Mouse (Mus musculus) ES-E14 (cell line): ENCODE data around the gene Lrrc3c. TPM values are rescaled to one million over a fixed set of nuclear protein-coding genes. Genes with fewer than 3 reads are reported as not detected.

Experiments
- DNase-seq: peaks from one replicate; pipeline ENCODE4 v3.0.0-alpha.2; 2013; ENCODE audit warnings: low read depth, low spot score
- H3K27ac ChIP-seq: 2 replicates; pipeline ENCODE4 v1.5.1; 2012; ENCODE audit warnings: low read depth, mild to moderate bottlenecking, low read length, moderate library complexity, mixed read lengths; ENCODE audit not compliant: poor library complexity, insufficient read depth, severe bottlenecking
- H3K36me3 ChIP-seq: 2 replicates; pipeline ENCODE4 v1.6.1; 2012; ENCODE audit warnings: mild to moderate bottlenecking, low read length, moderate library complexity, mixed read lengths; ENCODE audit not compliant: control insufficient read depth, poor library complexity, insufficient read depth, severe bottlenecking
- H3K4me1 ChIP-seq, 2 experiments: fragments of 150-350 bp in 1 of 2; sonication (generic) in 1 of 2; 2 replicates each; pipeline ENCODE4 v1.6.1; 2012; ENCODE audit warnings: low read length in 2 of 2, mild to moderate bottlenecking in 1 of 2, mixed read lengths in 1 of 2; ENCODE audit not compliant: control insufficient read depth in 2 of 2, insufficient read depth in 2 of 2, poor library complexity in 1 of 2
- H3K4me3 ChIP-seq, 2 experiments: fragments of 150-350 bp in 1 of 2; sonication (generic) in 1 of 2; 2 replicates each; pipeline ENCODE4 v1.5.1; 2012; ENCODE audit warnings: low read length in 2 of 2, low read depth in 1 of 2, mild to moderate bottlenecking in 1 of 2, mixed read lengths in 1 of 2; ENCODE audit not compliant: insufficient read depth in 1 of 2, poor library complexity in 1 of 2, severe bottlenecking in 1 of 2
- H3K9ac ChIP-seq: 2 replicates; pipeline ENCODE4 v1.6.1; 2012; ENCODE audit warnings: low read depth, mild to moderate bottlenecking, low read length, mixed read lengths; ENCODE audit not compliant: poor library complexity, insufficient read depth, severe bottlenecking
- H3K9me3 ChIP-seq: fragments of 150-350 bp; sonication (generic); 2 replicates; pipeline ENCODE4 v1.6.1; 2012; ENCODE audit warnings: low read depth, mild to moderate bottlenecking, low read length; ENCODE audit not compliant: control insufficient read depth, insufficient read depth
- CHD2 ChIP-seq: IDR thresholded peaks from 2 replicates; pipeline ENCODE4 v1.6.1; 2014; ENCODE audit warnings: mild to moderate bottlenecking, low read depth, low read length, inconsistent platforms
- HCFC1 ChIP-seq: IDR thresholded peaks from 2 replicates; pipeline ENCODE4 v1.6.1; 2012; ENCODE audit warnings: low read length, inconsistent platforms, borderline replicate concordance; ENCODE audit not compliant: insufficient read depth
- MAFK ChIP-seq: IDR thresholded peaks from 2 replicates; pipeline ENCODE4 v1.6.1; 2014; ENCODE audit warnings: mild to moderate bottlenecking, low read depth, low read length, inconsistent platforms; ENCODE audit not compliant: insufficient read depth
- ZC3H11A ChIP-seq: IDR thresholded peaks from 2 replicates; pipeline ENCODE4 v1.6.1; 2012; ENCODE audit warnings: low read depth, mild to moderate bottlenecking, inconsistent platforms, low read length, borderline replicate concordance
- ZNF384 ChIP-seq: IDR thresholded peaks from 2 replicates; pipeline ENCODE4 v1.6.1; 2012; ENCODE audit warnings: low read depth, low read length, inconsistent platforms
- in situ Hi-C, 2 experiments: fragments of 600-800 bp; cut with MboI; formaldehyde crosslinking; loops; one replicate each; pipeline ENCODE4 v1.15.1; 2025; ENCODE audit warnings: low sequenced_read_pairs in 2 of 2, inconsistent platforms in 1 of 2; ENCODE audit not compliant: unreplicated experiment in 2 of 2
- total RNA-seq: library from RNA; depleted of rRNA; stranded (reverse); fragments of 300-350 nt; gene quantifications from 2 replicates; pipeline ENCODE4 v1.2.3, GENCODE M21; 2012

Lrrc3c gene
- total RNA-seq, 1 experiment: not detected

DNA sequence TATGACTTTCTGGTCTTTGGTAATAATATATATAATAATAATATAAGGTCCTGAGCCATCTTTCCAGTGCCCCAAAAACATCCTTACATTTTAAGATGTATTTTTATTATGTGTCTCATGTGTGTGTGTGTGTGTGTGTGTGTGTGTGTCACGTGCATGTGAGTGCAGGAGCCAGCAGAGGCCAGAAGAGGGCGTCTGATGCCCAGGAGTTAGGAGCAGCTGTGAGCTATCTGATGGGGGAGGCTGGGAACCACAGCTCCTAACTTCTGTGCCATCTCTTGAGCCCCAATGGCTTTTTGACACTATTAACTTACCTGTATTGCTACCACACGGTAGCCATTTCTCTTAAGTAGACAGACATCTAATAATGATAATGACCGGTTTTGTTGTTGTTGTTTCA is 44.1 kb upstream of the Lrrc3c start:
- no peak for DNase-seq
- in situ Hi-C loops: no loop called here
- Histone ChIP-seq H3K4me3 (no peak overlapping the region), H3K36me3 (no peaks in the 10 kb centered on the region), H3K27ac (no peak overlapping the region), H3K4me1 (peaks cover 0 to 4% of the 10 kb centered on the region in 2 experiments; a peak in 1 of 4 replicates), H3K9me3 (no peaks in the 10 kb centered on the region), H3K9ac (no peak overlapping the region)
- TF ChIP-seq ZNF384 (no peak), MAFK (no peak), HCFC1 (no peak), ZC3H11A (no peak), CHD2 (no peak)

DNA sequence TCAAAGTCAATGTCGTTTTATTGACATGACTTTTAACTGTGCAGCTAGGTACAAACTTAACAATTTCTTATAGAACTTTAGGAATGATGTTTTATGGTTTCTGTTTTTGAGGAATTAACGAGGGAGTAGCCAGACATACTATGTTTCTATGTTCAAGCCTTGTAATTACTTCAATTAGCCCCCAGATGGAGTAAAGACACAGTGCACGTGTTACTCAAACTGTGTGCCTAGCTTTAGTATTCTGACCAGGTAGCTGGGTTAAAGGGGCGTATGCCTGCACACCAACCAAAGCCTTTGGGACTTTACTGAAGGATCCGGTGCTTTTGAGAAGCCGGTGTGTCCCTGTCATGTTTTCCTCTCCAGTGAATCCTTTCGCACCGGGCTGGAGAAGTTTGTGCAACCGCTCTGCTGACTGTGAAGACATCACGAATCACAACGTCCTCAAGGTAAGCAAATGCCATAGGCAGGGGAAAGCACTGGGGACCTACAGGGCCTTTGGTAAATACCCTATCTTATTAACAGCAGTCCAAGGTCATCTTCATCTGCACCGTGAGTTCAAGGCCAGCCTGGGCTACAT is 42.9 kb upstream of the Lrrc3c start:
- TF ChIP-seq ZNF384 (no peak), CHD2 (no peak), HCFC1 (no peak), MAFK (no peak), ZC3H11A (no peak)
- Histone ChIP-seq H3K9ac (no peak overlapping the region), H3K36me3 (no peaks in the 10 kb centered on the region), H3K4me1 (peaks cover 0 to 4% of the 10 kb centered on the region in 2 experiments; a peak in 1 of 4 replicates), H3K9me3 (no peaks in the 10 kb centered on the region), H3K4me3 (no peak overlapping the region), H3K27ac (no peak overlapping the region)
- no peak for DNase-seq
- in situ Hi-C loops: no loop called here

DNA sequence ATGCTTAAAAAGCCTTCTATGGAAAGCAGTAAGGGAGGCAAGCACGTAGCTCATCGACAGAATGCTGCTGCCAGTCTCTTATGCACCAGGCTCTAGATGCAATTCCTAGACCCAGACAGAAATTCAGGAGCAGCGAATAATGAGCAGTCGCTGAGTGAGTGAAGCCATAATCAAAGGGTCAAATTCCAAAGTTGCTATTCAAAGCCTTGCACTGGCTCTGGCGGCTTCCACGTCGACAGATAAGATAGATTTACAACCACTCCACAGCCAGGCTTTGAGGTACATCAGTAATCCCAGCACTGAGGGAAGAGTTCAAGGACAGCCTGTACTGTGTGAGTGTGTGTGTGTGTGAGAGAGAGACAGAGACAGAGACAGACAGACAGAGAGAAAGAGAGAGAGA is 37.1 kb upstream of the Lrrc3c start:
- in situ Hi-C loops: no loop called here
- DNase-seq: no peak
- Histone ChIP-seq H3K4me3 (no peak overlapping the region), H3K27ac (no peak overlapping the region), H3K9me3 (no peaks in the 10 kb centered on the region), H3K36me3 (no peaks in the 10 kb centered on the region), H3K4me1 (no peaks in the 10 kb centered on the region), H3K9ac (no peak overlapping the region)
- TF ChIP-seq MAFK (no peak), ZC3H11A (no peak), HCFC1 (no peak), CHD2 (no peak), ZNF384 (no peak)

DNA sequence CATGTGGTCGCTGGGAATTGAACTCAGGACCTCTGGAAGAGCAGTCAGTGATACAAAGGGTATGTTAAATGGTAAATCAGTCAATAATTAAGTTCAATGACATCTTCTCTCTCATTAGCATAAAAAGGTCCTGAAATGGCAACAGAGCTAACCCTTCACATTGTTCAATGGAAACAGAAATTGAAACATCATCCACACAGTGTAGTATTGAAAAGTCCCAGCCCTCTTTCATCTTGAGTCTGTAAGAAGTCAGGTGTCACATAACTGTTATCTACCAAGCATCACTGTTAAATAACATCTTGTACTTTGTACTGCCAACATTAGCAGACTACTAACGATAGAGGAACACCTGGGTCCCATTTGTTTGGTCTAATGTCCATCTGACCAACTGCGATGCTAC is 35.1 kb upstream of the Lrrc3c start:
- Histone ChIP-seq H3K9me3 (no peaks in the 10 kb centered on the region), H3K27ac (no peak overlapping the region), H3K36me3 (no peaks in the 10 kb centered on the region), H3K4me1 (no peaks in the 10 kb centered on the region), H3K4me3 (no peak overlapping the region), H3K9ac (no peak overlapping the region)
- no peak for DNase-seq
- in situ Hi-C loops: no loop called here
- no peak for TF ChIP-seq ZNF384
- no peak for TF ChIP-seq HCFC1
- TF ChIP-seq ZC3H11A: no peak
- no peak for TF ChIP-seq MAFK
- no peak for TF ChIP-seq CHD2
